Mouse (Mus musculus) limb, embryonic 10.5 days (tissue): ENCODE measurements at regions not wholly inside any gene's neighbourhood (a gene's known extent, or its start where the extent isn't known, plus 50 kb on each side); places are given as distances from the start of the nearest gene placed in this dataset.

Source experiments
- DNase-seq: peaks from one replicate; pipeline ENCODE4 v3.0.0-alpha.2; 2017; ENCODE audit warnings: low spot score
- H3K27ac ChIP-seq: fragments of 300-500 bp; sonication (generic); 2 replicates; pipeline ENCODE4 v1.5.1; 2016; ENCODE audit warnings: mild to moderate bottlenecking
- H3K27me3 ChIP-seq: fragments of 300-500 bp; sonication (generic); 2 replicates; pipeline ENCODE4 v1.6.1; 2016; ENCODE audit warnings: low read depth, mild to moderate bottlenecking; ENCODE audit not compliant: poor library complexity, severe bottlenecking
- H3K36me3 ChIP-seq: fragments of 300-500 bp; sonication (generic); 2 replicates; pipeline ENCODE4 v1.6.1; 2016; ENCODE audit warnings: mild to moderate bottlenecking, moderate library complexity
- H3K4me1 ChIP-seq: fragments of 300-500 bp; sonication (generic); 2 replicates; pipeline ENCODE4 v1.6.1; 2016
- H3K4me3 ChIP-seq: fragments of 300-500 bp; sonication (generic); 2 replicates; pipeline ENCODE4 v1.5.1; 2016; ENCODE audit warnings: mild to moderate bottlenecking, moderate library complexity
- H3K9me3 ChIP-seq: fragments of 300-500 bp; sonication (generic); replicated peaks from 2 replicates; pipeline ENCODE4 v1.6.1; 2016; ENCODE audit warnings: mild to moderate bottlenecking
- WGBS: fragments of 180-500 bp; shearing (Covaris S2); methylation state at CpG from one replicate; pipeline ENCODE4 v1.1.7; 2016; 5-methylcytosine and 5-hydroxymethylcytosine counted together

GRCm38 (mm10) chr10:11846141-11846540 lies 502.9 kb downstream of the Epm2a start:
- DNase-seq = no peak
- H3K4me1 ChIP-seq = no peaks in the 10 kb centered on the region
- WGBS = 86% methylated on average over 1 of the region's 1 CpGs
- H3K9me3 ChIP-seq = no peaks in the 10 kb centered on the region
- H3K4me3 ChIP-seq = no peak overlapping the region
- no peaks in the 10 kb centered on the region for H3K36me3 ChIP-seq
- no peak overlapping the region for H3K27ac ChIP-seq
- no peaks in the 10 kb centered on the region for H3K27me3 ChIP-seq

- Histone ChIP-seq H3K4me1 (no peaks in the 10 kb centered on the region), H3K4me3 (no peak overlapping the region), H3K9me3 (no peaks in the 10 kb centered on the region), H3K27me3 (no peaks in the 10 kb centered on the region), H3K27ac (no peak overlapping the region), H3K36me3 (no peaks in the 10 kb centered on the region)
- WGBS = 83% methylated on average over 5 of the region's 5 CpGs
- no peak for DNase-seq
These were observed 532.2 kb downstream of the Epm2a start for GRCm38 (mm10) chr10:11875145-11876131.

- 94% methylated on average over 4 of the region's 4 CpGs for whole genome bisulfite sequencing
- Histone ChIP-seq H3K4me1 (no peaks in the 10 kb centered on the region), H3K27ac (no peak overlapping the region), H3K27me3 (no peaks in the 10 kb centered on the region), H3K9me3 (no peaks in the 10 kb centered on the region), H3K36me3 (no peaks in the 10 kb centered on the region), H3K4me3 (no peak overlapping the region)
- no peak for DNase-seq
These were observed 543.0 kb downstream of the Epm2a start for GRCm38 (mm10) chr10:11886237-11886636.

- Histone ChIP-seq H3K9me3 (no peaks in the 10 kb centered on the region), H3K27me3 (no peaks in the 10 kb centered on the region)
These were observed 545.7 kb downstream of the Epm2a start for GRCm38 (mm10) chr10:11888953-11889352.

GRCm38 (mm10) chr10:11922132-11922531 lies 578.9 kb downstream of the Epm2a start:
- H3K4me1 ChIP-seq = no peaks in the 10 kb centered on the region
- H3K27me3 ChIP-seq = no peaks in the 10 kb centered on the region
- no peaks in the 10 kb centered on the region for H3K36me3 ChIP-seq
- no peak overlapping the region for H3K4me3 ChIP-seq
- H3K9me3 ChIP-seq = no peaks in the 10 kb centered on the region
- no peak overlapping the region for H3K27ac ChIP-seq
- no peak for DNase-seq
- 96% methylated on average over 3 of the region's 3 CpGs for WGBS

More at GRCm38 (mm10) chr10:11888953-11889352, 545.7 kb downstream of the Epm2a start:
- Histone ChIP-seq H3K27ac (no peak overlapping the region), H3K4me3 (no peak overlapping the region), H3K36me3 (no peaks in the 10 kb centered on the region), H3K4me1 (no peaks in the 10 kb centered on the region)
- 85% methylated on average over 2 of the region's 2 CpGs for WGBS
- no peak for DNase-seq

GRCm38 (mm10) chr10:11938164-11938563 lies 595.0 kb downstream of the Epm2a start:
- no peak for DNase-seq
- no peaks in the 10 kb centered on the region for H3K9me3 ChIP-seq
- no peaks in the 10 kb centered on the region for H3K4me1 ChIP-seq
- H3K27me3 ChIP-seq = no peaks in the 10 kb centered on the region
- H3K36me3 ChIP-seq = no peaks in the 10 kb centered on the region
- H3K4me3 ChIP-seq = no peak overlapping the region
- H3K27ac ChIP-seq = no peak overlapping the region
- 88% methylated on average over 2 of the region's 2 CpGs for WGBS

GRCm38 (mm10) chr10:11942772-11943171 lies 599.6 kb downstream of the Epm2a start:
- WGBS = 85% methylated on average over 2 of the region's 2 CpGs
- no peaks in the 10 kb centered on the region for H3K4me1 ChIP-seq
- no peaks in the 10 kb centered on the region for H3K27me3 ChIP-seq
- DNase-seq = no peak
- H3K27ac ChIP-seq = no peak overlapping the region
- no peaks in the 10 kb centered on the region for H3K9me3 ChIP-seq
- H3K4me3 ChIP-seq = no peak overlapping the region
- no peaks in the 10 kb centered on the region for H3K36me3 ChIP-seq

GRCm38 (mm10) chr10:11960327-11960922 lies 617.2 kb downstream of the Epm2a start:
- Histone ChIP-seq H3K36me3 (no peaks in the 10 kb centered on the region), H3K27ac (no peak overlapping the region), H3K4me3 (no peak overlapping the region), H3K27me3 (no peaks in the 10 kb centered on the region), H3K9me3 (no peaks in the 10 kb centered on the region), H3K4me1 (no peaks in the 10 kb centered on the region)
- 59% methylated on average over 3 of the region's 3 CpGs for WGBS
- no peak for DNase-seq

GRCm38 (mm10) chr10:12004966-12005365 lies 661.8 kb downstream of the Epm2a start:
- Histone ChIP-seq H3K4me3 (no peak overlapping the region), H3K27me3 (no peaks in the 10 kb centered on the region), H3K9me3 (no peaks in the 10 kb centered on the region), H3K36me3 (no peaks in the 10 kb centered on the region), H3K4me1 (no peaks in the 10 kb centered on the region), H3K27ac (no peak overlapping the region)
- no peak for DNase-seq
- WGBS = 56% methylated on average over 3 of the region's 3 CpGs

- Histone ChIP-seq H3K27ac (no peak overlapping the region), H3K9me3 (no peaks in the 10 kb centered on the region), H3K4me1 (no peaks in the 10 kb centered on the region), H3K4me3 (no peak overlapping the region), H3K27me3 (no peaks in the 10 kb centered on the region), H3K36me3 (no peaks in the 10 kb centered on the region)
- DNase-seq = no peak
- 56% methylated on average over 1 of the region's 1 CpGs for WGBS
These were observed 662.7 kb downstream of the Epm2a start for GRCm38 (mm10) chr10:12005889-12006288.

- Histone ChIP-seq H3K27ac (no peak overlapping the region), H3K9me3 (no peaks in the 10 kb centered on the region), H3K4me1 (peaks cover 16% of the 10 kb centered on the region), H3K36me3 (no peaks in the 10 kb centered on the region), H3K27me3 (no peaks in the 10 kb centered on the region), H3K4me3 (no peak overlapping the region)
- DNase-seq = no peak
- WGBS = 79% methylated on average over 2 of the region's 2 CpGs
These were observed 674.1 kb downstream of the Epm2a start for GRCm38 (mm10) chr10:12017286-12017685.

- no peak for DNase-seq
- no peaks in the 10 kb centered on the region for H3K9me3 ChIP-seq
- WGBS = 30% methylated on average over 5 of the region's 5 CpGs
- H3K4me3 ChIP-seq = no peak overlapping the region
- H3K27ac ChIP-seq = no peak overlapping the region
- peaks cover 16% of the 10 kb centered on the region for H3K4me1 ChIP-seq
- H3K36me3 ChIP-seq = no peaks in the 10 kb centered on the region
- no peaks in the 10 kb centered on the region for H3K27me3 ChIP-seq
These were observed 675.1 kb downstream of the Epm2a start for GRCm38 (mm10) chr10:12018281-12018680.

GRCm38 (mm10) chr10:12019159-12019779 lies 676.1 kb downstream of the Epm2a start:
- peaks cover 16% of the 10 kb centered on the region for H3K4me1 ChIP-seq
- 45% methylated on average over 14 of the region's 14 CpGs for whole genome bisulfite sequencing
- no peak overlapping the region for H3K4me3 ChIP-seq
- H3K9me3 ChIP-seq = no peaks in the 10 kb centered on the region
- H3K36me3 ChIP-seq = no peaks in the 10 kb centered on the region
- no peaks in the 10 kb centered on the region for H3K27me3 ChIP-seq
- no peak for DNase-seq
- no peak overlapping the region for H3K27ac ChIP-seq
